Mouse (Mus musculus): ENCODE measurements around the gene Arl1.
"Not testable (repeated sequence)": the region's sequence is repeated elsewhere in the genome, so short reads cannot be mapped to it uniquely, and the experiment has no call there.

The Arl1 gene

DNA sequence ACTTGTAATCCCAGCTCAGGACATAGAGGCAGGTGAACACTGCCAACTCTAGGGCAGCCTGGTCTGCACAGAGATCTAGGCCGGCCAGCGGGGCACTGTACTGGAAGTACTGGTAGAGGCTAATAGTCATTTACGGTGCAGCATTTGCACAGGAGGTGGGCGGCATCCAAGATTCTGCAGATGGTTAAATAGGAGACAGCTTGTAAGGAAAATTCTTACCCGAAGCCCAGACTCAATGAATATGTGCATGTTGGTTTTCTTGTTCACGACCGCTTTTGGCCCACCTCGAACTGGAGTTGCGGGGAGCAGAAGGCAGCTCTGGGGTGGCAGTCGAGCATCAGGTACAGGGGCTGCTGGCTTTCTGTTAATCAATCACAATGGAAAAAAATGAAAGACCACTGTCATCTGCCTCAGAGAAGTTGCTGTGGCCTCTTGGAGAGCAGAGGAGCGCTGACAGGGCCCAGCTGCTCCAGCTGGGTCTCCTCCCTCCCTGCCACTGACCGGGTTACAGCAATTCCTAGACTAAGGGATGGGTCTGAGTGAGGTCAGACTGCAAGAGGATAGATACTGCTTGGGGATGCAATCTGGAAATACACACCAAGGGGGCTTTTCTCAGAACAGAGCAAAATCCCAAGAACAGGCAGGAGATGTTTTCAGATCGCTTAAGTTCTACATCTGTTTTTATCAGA lies 31.0 kb downstream of the Arl1 start:
- no peak for DNase-seq (ENCODE audit: low spot score in 2 of 2)

DNA sequence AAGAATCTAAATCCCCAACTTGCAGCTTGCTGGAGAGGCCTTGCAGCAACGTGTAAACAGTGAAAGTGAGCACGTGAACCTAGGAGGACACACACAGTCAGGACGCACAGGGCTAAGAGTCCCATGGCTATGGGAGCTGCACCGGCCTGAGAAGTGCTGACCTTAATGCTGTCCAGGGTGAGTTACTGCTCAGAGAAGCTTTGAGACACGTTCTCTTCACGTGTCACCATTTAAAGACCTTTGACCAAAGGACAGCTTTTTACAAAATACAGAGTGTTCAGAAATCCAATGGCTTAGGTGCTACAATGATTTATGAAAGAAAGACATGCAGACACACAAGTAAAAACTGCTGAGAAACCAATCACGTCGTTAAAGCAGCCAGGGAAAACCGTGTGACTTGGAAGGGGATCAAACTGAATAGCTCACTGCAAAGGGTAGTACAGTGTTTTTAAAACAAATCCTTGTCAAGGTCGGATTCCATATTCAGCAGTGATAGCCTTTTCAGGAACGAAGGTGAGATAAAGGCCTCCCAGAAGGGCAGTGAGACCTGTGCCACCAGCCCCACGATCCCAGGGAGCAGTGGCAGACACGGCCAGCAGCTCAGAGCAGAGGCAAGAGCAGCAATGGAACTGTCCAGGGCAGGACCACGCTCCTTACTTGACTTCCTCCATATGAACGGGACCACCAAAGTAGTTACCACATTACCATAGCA lies 34.9 kb downstream of the Arl1 start:
- DNase-seq (ENCODE audit: low spot score in 2 of 2): no peak

DNA sequence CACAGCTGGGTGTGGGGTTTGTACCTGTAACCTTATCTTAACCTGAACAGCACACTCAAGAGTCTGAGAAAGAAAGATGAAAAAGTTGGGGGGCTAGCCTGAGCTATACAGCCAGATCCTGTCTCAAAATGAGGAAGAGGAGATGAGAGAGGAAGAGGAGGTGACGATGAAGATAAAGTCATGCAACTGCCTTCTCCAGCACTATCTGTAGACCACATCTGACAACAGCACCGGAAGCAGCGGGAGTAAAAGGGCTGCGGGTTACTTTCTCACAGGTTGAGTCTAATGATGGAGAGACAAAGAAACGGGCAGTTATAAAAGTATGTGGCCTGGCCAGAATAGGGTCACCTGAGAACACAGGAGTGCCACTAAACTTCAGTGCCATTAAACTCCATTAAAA lies 38.3 kb downstream of the Arl1 start:
- no peak for DNase-seq (ENCODE audit: low spot score in 2 of 2)

DNA sequence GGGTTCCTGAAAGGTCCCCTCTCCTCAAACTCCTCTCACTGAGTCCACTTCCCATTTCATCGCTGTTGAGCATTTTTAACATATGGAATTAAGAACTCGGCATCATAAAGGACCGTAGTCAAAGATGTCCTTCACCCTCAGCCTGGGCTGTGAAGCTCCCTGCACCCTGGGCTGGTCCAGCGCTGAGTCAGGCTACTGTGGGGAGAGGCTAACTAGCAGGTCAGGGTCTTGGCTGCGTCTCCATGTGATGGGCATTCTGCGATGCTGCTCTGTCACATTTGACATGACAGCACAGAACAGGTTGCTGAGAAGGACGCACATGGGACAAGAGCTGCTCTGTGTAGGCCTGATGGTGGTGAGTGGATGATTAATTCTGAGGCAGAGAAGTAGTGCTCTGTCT lies 39.0 kb downstream of the Arl1 start:
- DNase-seq (ENCODE audit: low spot score in 2 of 2): no peak

DNA sequence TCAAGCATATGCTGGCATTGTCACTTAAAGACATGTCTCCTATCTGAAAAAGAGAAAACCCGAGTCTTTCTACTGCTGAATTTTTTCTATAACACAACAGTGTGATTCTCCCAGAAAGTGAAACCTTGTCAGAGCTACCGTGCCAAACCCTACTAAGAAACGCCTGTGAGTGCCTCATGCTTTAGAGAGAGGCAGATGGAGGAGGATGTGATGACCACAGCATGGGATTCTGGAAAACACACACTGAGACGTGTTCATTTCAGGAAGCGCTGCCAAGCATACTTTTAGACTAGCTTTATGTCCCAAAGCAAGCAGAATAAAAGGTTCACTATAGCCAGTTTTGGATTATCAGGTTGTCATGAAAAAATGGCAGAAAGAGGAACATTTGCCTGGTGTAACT lies 42.3 kb downstream of the Arl1 start:
- not testable (repeated sequence) for DNase-seq (ENCODE audit: low spot score in 2 of 2)

DNA sequence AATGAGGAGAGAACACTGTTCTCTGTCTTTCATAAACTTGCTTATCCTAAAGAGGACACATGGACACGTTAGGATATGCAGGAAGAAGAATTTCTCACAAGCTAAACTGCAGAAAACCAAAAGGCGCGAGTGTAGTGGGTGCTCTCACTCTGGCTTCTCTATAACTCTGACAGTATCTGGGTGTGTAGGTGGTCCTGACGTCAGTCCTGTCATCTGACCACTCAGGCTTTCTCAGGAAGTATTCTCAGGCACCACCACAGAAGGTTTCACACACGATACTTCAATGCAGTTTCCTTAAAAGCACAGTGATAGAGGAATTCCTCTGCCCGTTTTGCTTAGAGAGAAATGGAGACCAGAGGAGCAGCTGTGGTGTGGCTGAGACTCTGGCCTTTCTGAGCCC lies 45.5 kb downstream of the Arl1 start:
- no peak for DNase-seq (ENCODE audit: low spot score in 2 of 2)

DNA sequence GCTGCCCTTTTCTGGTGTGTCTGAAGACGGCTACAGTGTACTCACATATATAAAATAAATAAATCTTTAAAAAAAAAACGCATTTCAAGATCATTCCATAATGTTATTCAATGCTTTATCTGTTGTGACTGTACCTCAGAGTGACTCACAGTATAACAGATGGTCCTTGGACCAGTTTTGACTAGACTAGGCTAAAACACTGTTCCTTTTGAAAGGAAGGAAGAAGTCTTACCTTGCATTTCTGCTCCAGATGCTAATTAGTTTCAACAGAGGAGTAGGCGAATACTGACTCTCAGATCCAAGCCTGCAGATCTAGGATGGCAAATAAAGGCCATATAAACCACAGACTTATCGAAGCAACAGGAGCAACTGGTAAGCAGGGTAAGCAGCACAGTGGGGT lies 50.1 kb downstream of the Arl1 start:
- DNase-seq (ENCODE audit: low spot score in 2 of 2): no peak

DNA sequence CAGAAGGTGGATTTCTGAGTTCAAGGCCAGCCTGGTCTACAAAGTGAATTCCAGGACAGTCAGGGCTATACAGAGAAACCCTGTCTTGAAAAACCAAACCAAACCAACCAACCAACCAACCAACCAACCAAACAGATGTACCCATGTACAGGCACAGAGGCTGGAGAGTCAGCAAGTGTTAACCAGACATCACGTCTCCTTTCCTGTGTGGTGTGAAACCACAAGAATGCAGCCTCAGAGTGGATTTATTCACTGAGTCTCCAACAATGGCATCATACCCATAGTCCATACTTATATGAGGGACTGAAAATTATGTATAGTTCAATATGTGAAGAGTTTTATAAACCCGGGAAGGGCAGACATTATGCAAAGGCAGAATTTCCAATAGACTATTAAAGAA lies 52.5 kb downstream of the Arl1 start:
- not testable (repeated sequence) for DNase-seq (ENCODE audit: low spot score in 2 of 2)

DNA sequence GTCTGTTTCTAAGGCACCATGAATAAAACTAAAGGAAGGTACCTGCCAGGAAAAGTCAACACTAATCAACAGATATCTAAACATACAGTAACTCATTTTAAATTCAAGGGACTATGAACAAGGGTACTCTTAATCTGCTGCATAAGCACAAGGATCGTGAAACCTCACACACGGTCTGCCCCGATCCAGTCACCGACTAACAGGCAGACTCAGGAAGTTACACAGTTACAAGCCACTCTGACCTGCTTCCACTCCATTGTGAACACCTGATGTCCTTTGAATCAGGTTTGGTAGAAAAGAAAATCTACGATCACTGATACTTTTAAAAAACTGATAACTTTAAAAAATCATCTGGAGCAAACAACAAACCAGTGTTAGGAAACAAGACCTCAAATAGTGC lies 53.3 kb downstream of the Arl1 start:
- no peak for DNase-seq (ENCODE audit: low spot score in 2 of 2)

DNA sequence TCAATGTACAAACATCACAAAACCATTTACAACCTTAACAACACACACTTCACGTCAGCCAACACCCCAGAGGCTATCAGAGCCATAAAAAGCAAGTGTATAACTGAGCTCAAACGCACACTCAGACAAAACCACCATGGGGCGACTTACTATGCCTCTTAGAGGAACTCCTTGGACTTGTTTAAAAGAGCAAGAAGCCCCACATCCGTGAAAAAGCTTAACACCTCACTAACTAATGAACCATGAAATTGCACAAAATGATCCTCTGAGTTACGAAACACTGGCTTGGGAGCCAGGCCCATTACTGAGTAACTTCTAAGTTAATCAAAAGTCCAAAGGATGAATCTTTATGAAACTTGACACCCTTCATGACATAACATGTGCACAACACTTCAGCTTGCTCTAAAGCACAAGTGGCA lies 53.9 kb downstream of the Arl1 start:
- DNase-seq (ENCODE audit: low spot score in 2 of 2): no peak

DNA sequence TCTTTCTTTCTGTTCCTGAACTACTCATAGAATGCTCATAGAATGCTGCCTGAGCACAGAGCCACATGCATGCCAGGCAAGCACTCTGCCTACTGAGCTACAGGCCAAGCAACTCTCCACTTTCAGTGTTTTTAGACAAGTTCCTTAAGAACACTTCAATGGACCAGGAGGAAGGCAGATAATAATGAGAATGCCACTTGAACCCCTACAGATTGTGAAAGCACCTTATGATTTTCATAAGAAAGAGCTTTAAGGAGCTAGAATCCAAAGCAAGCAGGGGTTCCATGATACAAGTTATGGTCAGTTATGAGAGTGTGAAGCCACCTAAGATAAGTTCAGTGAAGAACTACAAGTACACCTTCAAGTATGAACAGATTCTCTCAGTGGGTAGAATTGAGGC lies 63.0 kb downstream of the Arl1 start:
- no peak for DNase-seq (ENCODE audit: low spot score in 2 of 2)
